Mouse (Mus musculus): ENCODE measurements around the gene Kdm6b. TPM values are rescaled to one million over a fixed set of nuclear protein-coding genes. Genes with fewer than 3 reads are reported as not detected.

Gene Kdm6b
- polyA plus RNA-seq, 1 experiment from 2014 or later = 18.2 TPM

DNA sequence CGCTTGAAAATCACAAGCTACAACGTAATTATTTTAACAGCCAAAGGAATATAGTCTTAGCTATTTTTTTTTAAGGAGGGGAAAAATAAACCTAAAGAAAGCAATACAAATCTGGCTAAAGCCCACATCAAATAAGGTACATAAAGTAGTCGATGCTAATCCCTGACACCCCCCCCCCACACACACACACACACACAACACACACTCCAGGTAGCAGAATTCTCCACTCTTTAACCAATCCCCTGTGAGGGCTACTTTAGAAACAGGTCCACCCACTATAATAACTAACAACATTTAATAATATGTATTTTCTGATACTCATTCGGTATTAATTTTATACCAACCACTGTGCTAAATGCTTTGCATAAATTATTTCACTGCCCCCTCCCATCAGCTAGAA is 3.0 kb upstream of the Kdm6b start:
- H3K27me3 ChIP-seq (ENCODE audit: control insufficient read depth, insufficient read depth, low read length) = peaks cover 9% of the 10 kb centered on the region
- no peaks in the 10 kb centered on the region for H3K9me3 ChIP-seq (replicated peaks; ENCODE audit: control insufficient read depth, low read length)
- peak overlapping the region; percentile 79 for H3K4me3 ChIP-seq (ENCODE audit: low read length)
- 3% methylated on average over 4 of the region's 4 CpGs for WGBS
- peak overlapping the region; percentile 99 for H3K4me2 ChIP-seq (ENCODE audit: low read depth, low read length)
- H3K4me1 ChIP-seq (ENCODE audit: control insufficient read depth, insufficient read depth, low read length) = peaks cover 71% of the 10 kb centered on the region
- H3K36me3 ChIP-seq (ENCODE audit: control insufficient read depth, insufficient read depth) = peaks cover 6% of the 10 kb centered on the region; the same call in 1 of the 2 replicates
- no peak for ATAC-seq (replicated peaks; ENCODE audit: extremely low read depth, insufficient read depth, low FRiP score)
- peak overlapping the region; percentile 64 for H3K9ac ChIP-seq (ENCODE audit: low read length)
- peak overlapping the region; percentile 99 for H3K27ac ChIP-seq (ENCODE audit: low read length)

DNA sequence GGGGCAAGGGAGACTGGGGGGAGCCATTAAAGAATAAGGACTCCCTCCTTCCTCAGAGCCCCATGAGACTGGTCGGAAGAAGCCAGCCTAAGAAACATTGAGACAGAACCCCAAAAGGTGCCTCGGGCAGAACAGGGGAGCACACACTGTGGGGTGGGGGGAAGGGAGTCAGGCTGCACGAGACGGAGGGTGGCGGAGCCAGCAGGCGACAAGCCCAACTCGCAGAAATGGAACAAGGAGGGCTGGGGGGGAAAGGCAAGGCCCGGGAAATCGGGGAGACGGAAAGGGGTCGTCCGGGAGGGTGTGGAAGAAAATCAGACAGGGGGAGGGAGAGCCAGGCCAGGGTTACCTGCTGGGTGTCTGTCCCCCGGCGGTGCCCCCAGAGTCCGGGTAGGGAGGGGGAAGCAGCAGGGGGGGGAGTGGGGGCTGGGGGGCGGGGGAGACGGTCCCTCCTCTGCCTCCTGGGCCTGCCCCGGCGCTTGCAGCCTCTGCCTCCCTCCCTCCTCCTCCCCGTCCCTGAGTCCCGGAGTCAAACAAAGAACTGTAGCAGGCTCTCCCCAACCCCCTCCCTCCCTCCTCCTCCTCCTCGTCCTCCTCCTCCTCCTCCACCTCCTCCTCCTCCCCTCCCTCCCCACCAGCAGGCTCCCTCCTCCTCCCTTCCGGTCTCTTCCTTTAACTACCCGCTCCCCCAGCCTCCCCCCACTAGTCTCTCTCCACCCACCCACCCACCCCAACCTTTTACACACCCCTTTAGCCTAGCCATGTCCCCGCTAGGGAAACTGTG is 2.4 kb upstream of the Kdm6b start:
- ATAC-seq (replicated peaks; ENCODE audit: extremely low read depth, insufficient read depth, low FRiP score) = peak; percentile 4; the same call in 1 of the 2 replicates
- Histone ChIP-seq H3K27me3 (ENCODE audit: control insufficient read depth, insufficient read depth, low read length) (peaks cover 2% of the 10 kb centered on the region), H3K9me3 (replicated peaks; ENCODE audit: control insufficient read depth, low read length) (no peaks in the 10 kb centered on the region), H3K4me1 (ENCODE audit: control insufficient read depth, insufficient read depth, low read length) (peaks cover 69% of the 10 kb centered on the region), H3K4me2 (ENCODE audit: low read depth, low read length) (peak overlapping the region; percentile 99), H3K36me3 (ENCODE audit: control insufficient read depth, insufficient read depth) (peaks cover 6% of the 10 kb centered on the region; the same call in 1 of the 2 replicates), H3K27ac (ENCODE audit: low read length) (peak overlapping the region; percentile 99), H3K9ac (ENCODE audit: low read length) (peak overlapping the region; percentile 85), H3K4me3 (ENCODE audit: low read length) (peak overlapping the region; percentile 79)
- WGBS = under 1% methylated on average over 15 of the region's 25 CpGs

DNA sequence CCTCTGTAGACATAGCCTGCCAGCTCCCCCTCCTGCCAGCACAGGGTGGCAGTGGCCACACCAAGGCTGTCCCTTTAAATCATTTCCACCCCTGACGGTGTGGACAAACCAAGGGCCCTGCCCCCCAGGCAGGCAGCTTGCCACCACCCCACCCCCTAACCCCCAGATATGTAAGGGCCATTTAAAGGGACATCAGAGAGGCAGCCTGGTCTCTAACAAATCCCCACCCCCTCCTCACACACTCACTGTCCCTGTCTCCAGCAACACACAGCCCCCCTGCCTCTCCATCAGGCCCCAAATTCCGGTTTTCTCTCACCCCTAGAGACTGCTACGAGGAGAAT is 1.8 kb upstream of the Kdm6b start:
- Histone ChIP-seq H3K4me1 (ENCODE audit: control insufficient read depth, insufficient read depth, low read length) (peaks cover 64% of the 10 kb centered on the region), H3K27me3 (ENCODE audit: control insufficient read depth, insufficient read depth, low read length) (no peaks in the 10 kb centered on the region), H3K9ac (ENCODE audit: low read length) (peak overlapping the region; percentile 85), H3K4me2 (ENCODE audit: low read depth, low read length) (peak overlapping the region; percentile 99), H3K36me3 (ENCODE audit: control insufficient read depth, insufficient read depth) (peaks cover 6% of the 10 kb centered on the region; the same call in 1 of the 2 replicates), H3K27ac (ENCODE audit: low read length) (peak overlapping the region; percentile 99), H3K9me3 (replicated peaks; ENCODE audit: control insufficient read depth, low read length) (no peaks in the 10 kb centered on the region), H3K4me3 (ENCODE audit: low read length) (peak overlapping the region; percentile 79)
- WGBS = 1% methylated on average over 3 of the region's 3 CpGs
- peak; percentile 8 for ATAC-seq (replicated peaks; ENCODE audit: extremely low read depth, insufficient read depth, low FRiP score)

DNA sequence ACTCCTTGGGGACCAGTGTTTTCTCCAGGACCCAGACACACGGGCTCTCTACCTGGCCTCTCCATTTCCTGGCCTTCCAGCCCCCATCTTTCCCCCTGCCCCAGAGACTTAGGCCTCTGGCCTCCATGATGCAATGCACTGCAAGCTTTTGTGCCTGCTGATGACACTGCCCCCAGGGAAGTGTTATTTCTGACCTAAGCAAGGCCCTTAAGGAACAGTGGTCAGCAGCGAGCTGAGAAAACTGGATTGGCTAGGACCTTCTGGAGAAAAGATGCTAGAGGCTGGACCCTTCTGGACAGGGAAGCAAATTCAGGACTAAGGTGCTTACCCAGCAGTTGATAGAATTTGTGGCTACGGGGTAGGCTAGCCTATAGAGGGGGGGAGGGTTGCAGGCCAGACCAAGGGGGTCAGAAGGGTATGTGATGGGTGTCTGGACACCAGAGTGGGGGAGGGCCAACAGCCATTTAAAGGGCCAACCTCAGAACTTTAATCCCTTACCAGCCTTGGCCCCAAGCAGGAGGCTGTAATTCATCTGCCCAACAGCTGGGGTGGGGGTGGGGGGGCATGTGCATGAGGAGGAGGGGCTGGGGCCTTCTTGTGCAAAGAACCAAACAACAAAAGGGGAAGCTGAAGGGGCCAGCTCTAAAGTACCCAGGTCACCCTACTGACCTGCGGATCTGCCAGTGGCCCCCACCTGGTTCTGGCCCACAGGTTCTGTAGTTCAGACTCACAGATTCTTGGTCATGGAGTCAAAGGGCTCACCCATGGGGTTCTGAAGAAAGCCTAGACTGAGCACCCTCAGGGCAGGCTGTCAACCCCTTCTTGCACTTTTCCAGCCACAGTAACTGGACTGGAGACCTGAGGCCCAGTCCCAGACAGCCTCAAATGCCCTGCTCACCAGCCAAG is 1.2 kb upstream of the Kdm6b start:
- no peak for ATAC-seq (replicated peaks; ENCODE audit: extremely low read depth, insufficient read depth, low FRiP score)
- Histone ChIP-seq H3K36me3 (ENCODE audit: control insufficient read depth, insufficient read depth) (peaks cover 6% of the 10 kb centered on the region; the same call in 1 of the 2 replicates), H3K9ac (ENCODE audit: low read length) (peak overlapping the region; percentile 85), H3K27me3 (ENCODE audit: control insufficient read depth, insufficient read depth, low read length) (no peaks in the 10 kb centered on the region), H3K27ac (ENCODE audit: low read length) (peak overlapping the region; percentile 99), H3K9me3 (replicated peaks; ENCODE audit: control insufficient read depth, low read length) (no peaks in the 10 kb centered on the region), H3K4me1 (ENCODE audit: control insufficient read depth, insufficient read depth, low read length) (peaks cover 58% of the 10 kb centered on the region), H3K4me3 (ENCODE audit: low read length) (peak overlapping the region; percentile 79), H3K4me2 (ENCODE audit: low read depth, low read length) (peak overlapping the region; percentile 99)
- 36% methylated on average over 4 of the region's 4 CpGs for WGBS

DNA sequence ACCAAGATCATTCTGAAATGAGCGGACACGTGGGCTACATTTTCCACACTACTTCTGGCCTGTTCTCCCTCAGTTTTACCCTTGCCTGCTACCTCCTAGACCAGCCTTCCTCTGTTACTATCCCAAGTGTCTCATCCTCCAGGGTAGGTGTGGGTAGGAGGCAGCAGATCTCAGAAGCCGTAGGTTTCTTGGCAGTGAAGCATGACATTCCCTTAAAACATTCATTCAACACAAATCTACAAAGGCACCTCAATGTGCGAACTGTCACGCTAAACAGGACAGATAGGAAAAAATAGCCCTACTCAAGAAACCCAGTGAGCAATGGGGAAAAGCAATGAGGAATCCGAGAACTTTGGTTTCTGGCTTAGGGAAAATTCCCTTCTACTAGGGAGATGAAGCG is 927 bp downstream of the Kdm6b start:
- Histone ChIP-seq H3K9ac (ENCODE audit: low read length) (peak overlapping the region; percentile 91), H3K27ac (ENCODE audit: low read length) (peak overlapping the region; percentile 98), H3K27me3 (ENCODE audit: control insufficient read depth, insufficient read depth, low read length) (no peaks in the 10 kb centered on the region), H3K36me3 (ENCODE audit: control insufficient read depth, insufficient read depth) (peaks cover 8% of the 10 kb centered on the region), H3K4me2 (ENCODE audit: low read depth, low read length) (peak overlapping the region; percentile 29), H3K9me3 (replicated peaks; ENCODE audit: control insufficient read depth, low read length) (no peaks in the 10 kb centered on the region), H3K4me1 (ENCODE audit: control insufficient read depth, insufficient read depth, low read length) (peaks cover 51% of the 10 kb centered on the region), H3K4me3 (ENCODE audit: low read length) (peak overlapping the region; percentile 68)
- 61% methylated on average over 7 of the region's 7 CpGs for WGBS
- ATAC-seq (replicated peaks; ENCODE audit: extremely low read depth, insufficient read depth, low FRiP score) = no peak

DNA sequence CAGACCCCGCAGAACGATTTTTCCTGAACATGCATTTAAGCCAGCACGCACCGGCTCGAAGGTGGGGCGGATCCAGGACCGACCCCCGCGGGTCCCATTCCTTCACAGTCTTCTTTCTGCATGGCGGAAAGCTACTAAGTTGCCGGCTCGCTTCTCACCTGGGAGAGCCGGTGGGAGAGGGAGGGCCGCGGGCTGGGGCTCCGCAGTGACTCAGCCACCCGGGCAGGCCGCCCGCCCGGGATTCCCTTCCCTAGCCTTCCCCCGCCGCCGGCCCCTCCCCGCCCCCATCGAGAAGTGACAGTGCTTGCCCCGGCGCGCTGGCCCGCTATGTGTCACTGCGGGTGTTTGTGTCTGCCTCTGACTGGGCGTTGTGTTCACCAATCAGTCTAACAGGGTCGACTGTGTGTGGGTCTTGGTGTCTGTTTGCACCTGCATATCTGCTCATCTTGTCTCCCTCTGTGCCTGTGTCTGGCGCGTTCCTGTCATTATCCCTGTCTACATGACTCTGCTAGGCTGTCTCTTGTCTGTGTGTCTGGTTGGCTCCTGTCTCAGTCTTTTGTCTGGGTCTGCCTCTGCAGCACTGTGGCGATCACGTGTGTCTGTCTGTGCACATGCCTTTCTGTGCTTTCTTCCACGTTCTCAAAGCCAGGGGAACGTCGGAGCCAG is 1.8 kb downstream of the Kdm6b start:
- Histone ChIP-seq H3K36me3 (ENCODE audit: control insufficient read depth, insufficient read depth) (peaks cover 16% of the 10 kb centered on the region), H3K27ac (ENCODE audit: low read length) (peak overlapping the region; percentile 98), H3K9ac (ENCODE audit: low read length) (peak overlapping the region; percentile 91), H3K9me3 (replicated peaks; ENCODE audit: control insufficient read depth, low read length) (no peaks in the 10 kb centered on the region), H3K4me1 (ENCODE audit: control insufficient read depth, insufficient read depth, low read length) (peaks cover 45% of the 10 kb centered on the region), H3K4me3 (ENCODE audit: low read length) (peak overlapping the region; percentile 68), H3K27me3 (ENCODE audit: control insufficient read depth, insufficient read depth, low read length) (no peaks in the 10 kb centered on the region), H3K4me2 (ENCODE audit: low read depth, low read length) (peak overlapping the region; percentile 98)
- under 1% methylated on average over 39 of the region's 39 CpGs for WGBS
- peak; percentile 15 for ATAC-seq (replicated peaks; ENCODE audit: extremely low read depth, insufficient read depth, low FRiP score)

DNA sequence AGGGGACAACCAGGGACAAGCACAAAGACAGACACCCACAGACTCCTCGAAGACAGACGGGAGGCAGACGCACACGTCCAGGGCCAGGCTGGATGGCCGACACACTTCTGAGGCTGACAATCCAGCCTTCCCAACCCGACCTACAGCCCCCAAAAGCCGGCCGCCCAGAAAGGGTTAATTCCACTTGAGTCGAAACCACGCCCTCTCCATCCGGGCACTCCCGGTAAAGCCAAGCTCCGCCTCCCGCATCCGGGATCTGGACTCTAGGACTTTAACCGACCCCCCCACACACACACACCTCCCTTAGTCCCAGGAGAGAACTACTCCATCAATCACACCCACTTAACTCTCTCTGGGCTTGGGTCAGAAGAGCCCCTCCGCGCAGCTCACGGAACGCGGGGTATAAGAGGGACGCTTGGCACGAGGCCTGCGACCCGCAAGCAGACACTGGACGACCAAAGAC is 2.4 kb downstream of the Kdm6b start:
- Histone ChIP-seq H3K4me3 (ENCODE audit: low read length) (peak overlapping the region; percentile 68), H3K4me2 (ENCODE audit: low read depth, low read length) (peak overlapping the region; percentile 98)
- under 1% methylated on average over 26 of the region's 26 CpGs for WGBS

DNA sequence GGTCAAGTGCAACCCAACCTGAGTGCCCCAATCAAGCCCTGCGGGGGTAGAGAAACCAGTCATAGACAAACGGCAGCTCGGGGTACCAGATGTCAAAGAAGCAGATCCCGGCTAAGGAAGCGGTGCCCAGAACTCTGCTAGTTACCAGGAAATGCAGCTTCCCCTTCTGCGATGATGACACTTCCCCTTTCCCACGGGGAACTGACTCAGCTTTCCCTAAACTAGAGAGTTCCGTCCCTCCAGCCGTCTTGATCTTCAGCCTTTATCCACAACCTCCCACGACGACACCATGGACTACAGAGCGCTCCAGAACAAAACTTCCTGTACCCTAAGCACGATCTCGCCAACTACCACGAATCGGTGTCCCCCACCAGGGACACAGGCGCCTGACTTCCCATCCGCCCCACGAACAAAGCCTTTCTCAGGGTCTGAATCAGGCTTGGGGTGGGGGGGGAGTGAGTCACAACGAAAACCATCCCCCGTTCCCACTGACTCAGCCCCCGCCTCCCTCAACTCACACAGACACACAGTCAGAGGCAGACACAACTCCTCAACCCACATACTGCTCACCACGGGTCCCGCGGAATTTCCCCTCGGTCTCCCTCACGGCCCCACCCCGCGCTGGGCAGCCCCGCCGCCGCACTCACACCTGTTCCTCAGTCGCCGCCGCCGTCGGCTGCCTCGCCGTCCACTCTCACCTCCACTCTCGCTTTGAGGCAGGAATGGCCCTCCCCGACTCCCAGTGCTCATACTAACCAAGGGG is 3.0 kb downstream of the Kdm6b start:
- H3K9ac ChIP-seq (ENCODE audit: low read length) = peak overlapping the region; percentile 91
- peaks cover 42% of the 10 kb centered on the region for H3K4me1 ChIP-seq (ENCODE audit: control insufficient read depth, insufficient read depth, low read length)
- no peaks in the 10 kb centered on the region for H3K27me3 ChIP-seq (ENCODE audit: control insufficient read depth, insufficient read depth, low read length)
- peaks cover 28% of the 10 kb centered on the region for H3K36me3 ChIP-seq (ENCODE audit: control insufficient read depth, insufficient read depth)
- ATAC-seq (replicated peaks; ENCODE audit: extremely low read depth, insufficient read depth, low FRiP score) = no peak
- H3K9me3 ChIP-seq (replicated peaks; ENCODE audit: control insufficient read depth, low read length) = no peaks in the 10 kb centered on the region
- peak overlapping the region; percentile 98 for H3K27ac ChIP-seq (ENCODE audit: low read length)
- H3K4me2 ChIP-seq (ENCODE audit: low read depth, low read length) = peak overlapping the region; percentile 98
- WGBS = under 1% methylated on average over 41 of the region's 41 CpGs
- H3K4me3 ChIP-seq (ENCODE audit: low read length) = peak overlapping the region; percentile 68

More for the DNA sequence above, 2.4 kb downstream of the Kdm6b start:
- ATAC-seq (replicated peaks; ENCODE audit: extremely low read depth, insufficient read depth, low FRiP score) = peak; percentile 63
- H3K27me3 ChIP-seq (ENCODE audit: control insufficient read depth, insufficient read depth, low read length) = no peaks in the 10 kb centered on the region
- no peaks in the 10 kb centered on the region for H3K9me3 ChIP-seq (replicated peaks; ENCODE audit: control insufficient read depth, low read length)
- H3K27ac ChIP-seq (ENCODE audit: low read length) = peak overlapping the region; percentile 98
- peaks cover 42% of the 10 kb centered on the region for H3K4me1 ChIP-seq (ENCODE audit: control insufficient read depth, insufficient read depth, low read length)
- H3K9ac ChIP-seq (ENCODE audit: low read length) = peak overlapping the region; percentile 91
- H3K36me3 ChIP-seq (ENCODE audit: control insufficient read depth, insufficient read depth) = peaks cover 21% of the 10 kb centered on the region

Measured in heart, embryonic 16.5 days (tissue).